Mouse (Mus musculus): ENCODE results near the gene St3gal6. TPM values are rescaled to one million over a fixed set of nuclear protein-coding genes. Genes with fewer than 3 reads are reported as not detected.

The St3gal6 gene
- polyA plus RNA-seq, 1 experiment from 2014 or later = 30.2 TPM

- peak overlapping the region; percentile 74; the same call in 1 of the 2 replicates for H3K27ac ChIP-seq (ENCODE audit: low read depth)
- H3K4me3 ChIP-seq (ENCODE audit: low read depth, low read length) = no peak overlapping the region
- ATAC-seq (ENCODE audit: insufficient read depth) (peak; percentile 45), DNase-seq (peak; percentile 59)
- H3K9ac ChIP-seq = no peak overlapping the region
- no peaks in the 10 kb centered on the region for H3K9me3 ChIP-seq (ENCODE audit: low read depth, low read length)
- H3K27me3 ChIP-seq (ENCODE audit: insufficient read depth, low read length) = no peaks in the 10 kb centered on the region
- WGBS = 35% methylated on average over 3 of the region's 3 CpGs
- peaks cover 26% of the 10 kb centered on the region for H3K4me1 ChIP-seq (ENCODE audit: insufficient read depth)
- H3K36me3 ChIP-seq (ENCODE audit: insufficient read depth) = no peaks in the 10 kb centered on the region
- no peak overlapping the region for H3K4me2 ChIP-seq
- TF ChIP-seq CTCF (IDR thresholded peaks at IDR 0.05; ENCODE audit: low read depth) = no peak
These were observed 11.2 kb downstream of the St3gal6 start for GRCm38 (mm10) chr16:58512887-58513286.

GRCm38 (mm10) chr16:58512181-58512761 lies 11.8 kb downstream of the St3gal6 start:
- no peak overlapping the region for H3K4me3 ChIP-seq (ENCODE audit: low read depth, low read length)
- H3K27ac ChIP-seq (ENCODE audit: low read depth) = peak overlapping the region; percentile 74
- TF ChIP-seq CTCF (IDR thresholded peaks at IDR 0.05; ENCODE audit: low read depth) = no peak
- peak overlapping the region; percentile 47 for H3K4me2 ChIP-seq
- peaks cover 27% of the 10 kb centered on the region for H3K4me1 ChIP-seq (ENCODE audit: insufficient read depth)
- H3K9me3 ChIP-seq (ENCODE audit: low read depth, low read length) = no peaks in the 10 kb centered on the region
- WGBS = 8% methylated on average over 9 of the region's 9 CpGs
- H3K36me3 ChIP-seq (ENCODE audit: insufficient read depth) = no peaks in the 10 kb centered on the region
- H3K9ac ChIP-seq = 0 out of 2 replicates have a peak overlapping the region, but pooled peaks have one; percentile 18
- ATAC-seq (ENCODE audit: insufficient read depth) = peak; percentile 48
- no peaks in the 10 kb centered on the region for H3K27me3 ChIP-seq (ENCODE audit: insufficient read depth, low read length)
- DNase-seq = peak; percentile 91

- peaks cover 5% of the 10 kb centered on the region; the same call in 1 of the 2 replicates for H3K36me3 ChIP-seq (ENCODE audit: insufficient read depth)
- H3K9me3 ChIP-seq (ENCODE audit: low read depth, low read length) = no peaks in the 10 kb centered on the region
- H3K27me3 ChIP-seq (ENCODE audit: insufficient read depth, low read length) = no peaks in the 10 kb centered on the region
- no peak for ATAC-seq (ENCODE audit: insufficient read depth)
- no peak overlapping the region for H3K27ac ChIP-seq (ENCODE audit: low read depth)
- H3K4me2 ChIP-seq = no peak overlapping the region
- no peak for TF ChIP-seq CTCF (IDR thresholded peaks at IDR 0.05; ENCODE audit: low read depth)
- H3K4me1 ChIP-seq (ENCODE audit: insufficient read depth) = peaks cover 9% of the 10 kb centered on the region
- no peak overlapping the region for H3K4me3 ChIP-seq (ENCODE audit: low read depth, low read length)
- DNase-seq = no peak
- H3K9ac ChIP-seq = no peak overlapping the region
These were observed 19.1 kb downstream of the St3gal6 start for GRCm38 (mm10) chr16:58504945-58505344.

DNA sequence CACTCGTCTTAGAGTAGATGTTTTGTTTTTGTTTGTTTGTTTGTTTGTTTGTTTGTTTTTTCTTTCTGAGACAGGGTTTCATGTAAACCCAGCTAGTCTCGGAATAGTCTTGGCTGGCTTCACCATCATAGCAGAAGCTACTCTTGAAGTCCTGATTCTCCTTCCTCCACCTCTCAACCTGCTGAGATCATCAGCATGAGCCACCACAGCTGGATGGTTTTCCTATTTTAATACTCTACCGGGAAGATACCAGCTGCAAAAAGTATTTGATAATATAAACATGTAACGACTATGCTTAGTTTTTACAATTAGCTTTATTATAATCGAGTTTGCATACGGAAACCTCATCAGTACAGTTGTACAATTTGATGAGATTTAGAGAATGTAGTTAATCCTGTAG lies 21.5 kb downstream of the St3gal6 start:
- no peak overlapping the region for H3K9ac ChIP-seq
- ATAC-seq (ENCODE audit: insufficient read depth) = 0 out of 2 replicates have a peak, but pooled peaks have one; percentile 2
- H3K4me1 ChIP-seq (ENCODE audit: insufficient read depth) = peaks cover 29% of the 10 kb centered on the region
- H3K4me2 ChIP-seq = 0 out of 2 replicates have a peak overlapping the region, but pooled peaks have one; percentile 4
- no peaks in the 10 kb centered on the region for H3K9me3 ChIP-seq (ENCODE audit: low read depth, low read length)
- 35% methylated on average over 6 of the region's 6 CpGs for WGBS
- no peak for TF ChIP-seq CTCF (IDR thresholded peaks at IDR 0.05; ENCODE audit: low read depth)
- no peaks in the 10 kb centered on the region for H3K27me3 ChIP-seq (ENCODE audit: insufficient read depth, low read length)
- H3K27ac ChIP-seq (ENCODE audit: low read depth) = peak overlapping the region; percentile 36
- H3K4me3 ChIP-seq (ENCODE audit: low read depth, low read length) = no peak overlapping the region
- H3K36me3 ChIP-seq (ENCODE audit: insufficient read depth) = peaks cover 5% of the 10 kb centered on the region; the same call in 1 of the 2 replicates
- DNase-seq = no peak

GRCm38 (mm10) chr16:58501760-58502301 lies 22.2 kb downstream of the St3gal6 start:
- no peaks in the 10 kb centered on the region for H3K27me3 ChIP-seq (ENCODE audit: insufficient read depth, low read length)
- WGBS = 17% methylated on average over 6 of the region's 6 CpGs
- H3K36me3 ChIP-seq (ENCODE audit: insufficient read depth) = peaks cover 5% of the 10 kb centered on the region; the same call in 1 of the 2 replicates
- H3K27ac ChIP-seq (ENCODE audit: low read depth) = peak overlapping the region; percentile 36
- H3K4me1 ChIP-seq (ENCODE audit: insufficient read depth) = peaks cover 23% of the 10 kb centered on the region
- H3K9ac ChIP-seq = no peak overlapping the region
- DNase-seq (peak; percentile 81), ATAC-seq (ENCODE audit: insufficient read depth) (peak; percentile 85)
- H3K4me3 ChIP-seq (ENCODE audit: low read depth, low read length) = no peak overlapping the region
- no peak for TF ChIP-seq CTCF (IDR thresholded peaks at IDR 0.05; ENCODE audit: low read depth)
- 0 out of 2 replicates have a peak overlapping the region, but pooled peaks have one; percentile 4 for H3K4me2 ChIP-seq
- H3K9me3 ChIP-seq (ENCODE audit: low read depth, low read length) = no peaks in the 10 kb centered on the region

DNA sequence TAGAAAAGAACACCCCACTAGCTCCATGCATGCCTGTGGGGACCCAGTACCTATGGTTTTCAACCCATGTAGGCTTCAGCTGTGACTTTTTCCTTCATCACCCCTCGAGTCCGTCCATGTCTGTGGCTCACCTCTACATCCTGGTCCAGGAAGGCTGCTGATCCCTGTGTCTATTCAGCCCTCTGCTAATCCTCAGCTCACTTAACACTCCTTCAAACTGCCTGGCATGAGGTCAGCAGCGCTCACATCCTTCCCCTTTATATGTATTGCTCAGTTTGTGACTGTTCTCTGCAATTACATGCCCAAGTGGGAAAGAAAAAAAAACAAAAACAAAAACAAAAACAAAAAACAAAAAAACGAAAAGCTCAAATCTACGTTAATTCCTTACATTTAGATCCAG lies 24.4 kb downstream of the St3gal6 start:
- 76% methylated on average over 5 of the region's 5 CpGs for WGBS
- no peak overlapping the region for H3K4me2 ChIP-seq
- peak overlapping the region; percentile 26; the same call in 1 of the 2 replicates for H3K27ac ChIP-seq (ENCODE audit: low read depth)

DNA sequence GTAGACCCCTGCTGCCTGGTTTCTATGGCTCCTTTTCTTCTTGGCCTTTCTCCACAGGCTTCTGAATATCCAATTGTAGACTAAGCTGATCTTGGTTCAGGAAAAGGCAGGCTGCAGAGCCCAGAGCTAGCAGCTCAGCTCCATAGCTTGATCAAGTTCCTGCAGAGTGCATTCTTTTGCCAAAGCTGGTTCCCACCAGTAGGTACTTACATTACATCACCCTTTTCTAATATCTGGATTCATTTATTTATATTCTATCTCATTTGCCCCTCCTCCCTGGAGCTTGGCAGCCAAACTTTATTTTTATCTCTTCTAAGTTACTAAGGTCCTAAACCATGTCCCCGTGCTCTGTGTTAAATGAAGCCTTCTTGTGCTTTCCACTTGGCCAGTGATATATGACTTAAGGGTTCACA lies 24.9 kb downstream of the St3gal6 start:
- ATAC-seq (ENCODE audit: insufficient read depth) (0 out of 2 replicates have a peak, but pooled peaks have one; percentile 15), DNase-seq (peak; percentile 42)
- Histone ChIP-seq H3K9ac (no peak overlapping the region), H3K9me3 (ENCODE audit: low read depth, low read length) (no peaks in the 10 kb centered on the region), H3K27me3 (ENCODE audit: insufficient read depth, low read length) (no peaks in the 10 kb centered on the region), H3K4me1 (ENCODE audit: insufficient read depth) (peaks cover 22% of the 10 kb centered on the region), H3K4me3 (ENCODE audit: low read depth, low read length) (no peak overlapping the region), H3K27ac (ENCODE audit: low read depth) (peak overlapping the region; percentile 26; the same call in 1 of the 2 replicates), H3K4me2 (no peak overlapping the region), H3K36me3 (ENCODE audit: insufficient read depth) (no peaks in the 10 kb centered on the region)
- TF ChIP-seq CTCF (IDR thresholded peaks at IDR 0.05; ENCODE audit: low read depth) = no peak
- WGBS = 29% methylated on average over 1 of the region's 1 CpGs

More for the DNA sequence above, 24.4 kb downstream of the St3gal6 start:
- TF ChIP-seq CTCF (IDR thresholded peaks at IDR 0.05; ENCODE audit: low read depth) = no peak
- DNase-seq (no peak), ATAC-seq (ENCODE audit: insufficient read depth) (no peak)
- peaks cover 22% of the 10 kb centered on the region for H3K4me1 ChIP-seq (ENCODE audit: insufficient read depth)
- H3K9ac ChIP-seq = no peak overlapping the region
- no peak overlapping the region for H3K4me3 ChIP-seq (ENCODE audit: low read depth, low read length)
- H3K9me3 ChIP-seq (ENCODE audit: low read depth, low read length) = no peaks in the 10 kb centered on the region
- H3K36me3 ChIP-seq (ENCODE audit: insufficient read depth) = no peaks in the 10 kb centered on the region
- H3K27me3 ChIP-seq (ENCODE audit: insufficient read depth, low read length) = no peaks in the 10 kb centered on the region
